Mouse (Mus musculus): ENCODE measurements at regions not wholly inside any gene's neighbourhood (a gene's known extent, or its start where the extent isn't known, plus 50 kb on each side); places are given as distances from the start of the nearest gene placed in this dataset.
A peak's percentile ranks its signal among the peaks of the same experiment; 100 is the strongest.

DNA sequence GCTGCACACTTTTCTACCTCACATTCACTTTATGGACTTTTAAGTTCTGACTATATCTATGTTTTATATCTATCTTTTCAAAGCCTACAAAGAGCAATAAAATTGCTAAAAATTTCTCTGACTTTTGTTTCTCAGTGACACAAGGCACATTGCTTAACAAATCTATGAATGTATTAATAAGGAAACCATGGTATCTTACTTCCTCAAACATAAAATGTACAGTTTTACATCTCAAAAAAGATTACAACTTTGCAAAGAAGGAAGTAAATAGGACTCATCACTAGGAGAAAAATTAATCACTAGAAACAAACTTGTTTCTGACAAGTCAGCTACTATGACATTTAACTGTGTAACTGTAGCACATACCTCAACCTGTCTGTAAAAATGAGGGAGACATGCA is 76.5 kb upstream of the 2210010C04Rik start:
- Histone ChIP-seq H3K4me3 (ENCODE audit: insufficient read depth, low read depth, low read length) (no peak overlapping the region), H3K27ac (ENCODE audit: insufficient read depth, low read depth, low read length) (no peak overlapping the region), H3K36me3 (ENCODE audit: control insufficient read depth, insufficient read depth, low read length) (no peaks in the 10 kb centered on the region), H3K4me1 (ENCODE audit: control insufficient read depth, insufficient read depth, low read length) (no peaks in the 10 kb centered on the region), H3K27me3 (replicated peaks; ENCODE audit: control insufficient read depth, insufficient read depth, low read length) (no peaks in the 10 kb centered on the region)
- no peak for DNase-seq
- TF ChIP-seq POLR2A (IDR thresholded peaks at IDR 0.05; ENCODE audit: low read depth, low read length) = no peak
- TF ChIP-seq CTCF (conservative IDR thresholded peaks at IDR 0.05; ENCODE audit: insufficient read depth, insufficient read length, low read depth, low read length) = no peak

GRCm38 (mm10) chr6:41108897-41109296 is 73.6 kb upstream of the 2210010C04Rik start:
- Histone ChIP-seq H3K27ac (ENCODE audit: insufficient read depth, low read depth, low read length) (no peak overlapping the region), H3K4me1 (ENCODE audit: control insufficient read depth, insufficient read depth, low read length) (no peaks in the 10 kb centered on the region), H3K27me3 (replicated peaks; ENCODE audit: control insufficient read depth, insufficient read depth, low read length) (no peaks in the 10 kb centered on the region), H3K4me3 (ENCODE audit: insufficient read depth, low read depth, low read length) (no peak overlapping the region), H3K36me3 (ENCODE audit: control insufficient read depth, insufficient read depth, low read length) (no peaks in the 10 kb centered on the region)
- TF ChIP-seq POLR2A (IDR thresholded peaks at IDR 0.05; ENCODE audit: low read depth, low read length) (no peak), CTCF (conservative IDR thresholded peaks at IDR 0.05; ENCODE audit: insufficient read depth, insufficient read length, low read depth, low read length) (no peak)
- 70% methylated on average over 1 of the region's 1 CpGs for WGBS
- DNase-seq = no peak

DNA sequence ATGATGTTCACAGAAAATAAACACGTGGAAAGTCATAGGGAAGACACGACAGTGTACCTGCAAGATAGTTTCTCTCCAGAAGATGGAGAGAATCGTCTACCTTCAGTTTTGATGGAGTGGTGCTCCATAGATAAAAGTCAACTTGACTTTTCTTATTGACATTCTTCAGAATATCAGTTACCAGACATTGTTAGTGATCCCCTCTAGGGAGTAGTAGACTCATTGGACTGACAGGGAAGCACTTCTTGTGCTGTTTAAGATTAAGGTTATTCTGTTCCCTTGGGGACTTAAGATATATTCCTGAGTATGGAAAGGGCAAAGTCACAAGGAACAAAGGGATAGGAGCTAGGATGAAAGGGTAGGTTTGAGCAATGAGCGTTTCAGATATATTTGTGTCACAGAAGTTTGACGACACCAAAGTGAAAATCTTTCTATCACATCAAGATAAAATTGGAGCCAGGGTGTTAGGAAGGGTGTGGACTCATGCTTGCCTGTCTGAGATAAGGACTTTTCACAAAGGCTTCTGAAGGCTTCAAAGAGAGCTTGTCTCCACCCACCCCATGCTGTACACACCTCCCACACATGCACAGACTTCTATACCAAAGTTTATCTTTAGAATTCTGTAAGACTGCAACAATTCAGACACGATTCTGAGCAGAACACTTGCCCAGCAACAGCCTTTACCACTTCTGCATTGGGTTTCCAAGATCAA is 68.5 kb upstream of the 2210010C04Rik start:
- DNase-seq = no peak
- Histone ChIP-seq H3K36me3 (ENCODE audit: control insufficient read depth, insufficient read depth, low read length) (no peaks in the 10 kb centered on the region), H3K27me3 (replicated peaks; ENCODE audit: control insufficient read depth, insufficient read depth, low read length) (no peaks in the 10 kb centered on the region), H3K27ac (ENCODE audit: insufficient read depth, low read depth, low read length) (no peak overlapping the region), H3K4me1 (ENCODE audit: control insufficient read depth, insufficient read depth, low read length) (no peaks in the 10 kb centered on the region), H3K4me3 (ENCODE audit: insufficient read depth, low read depth, low read length) (no peak overlapping the region)
- 75% methylated on average over 6 of the region's 6 CpGs for WGBS
- no peak for TF ChIP-seq POLR2A (IDR thresholded peaks at IDR 0.05; ENCODE audit: low read depth, low read length)
- no peak for TF ChIP-seq CTCF (conservative IDR thresholded peaks at IDR 0.05; ENCODE audit: insufficient read depth, insufficient read length, low read depth, low read length)

GRCm38 (mm10) chr6:41101997-41102396 is 66.7 kb upstream of the 2210010C04Rik start:
- no peaks in the 10 kb centered on the region for H3K36me3 ChIP-seq (ENCODE audit: control insufficient read depth, insufficient read depth, low read length)
- no peak overlapping the region for H3K27ac ChIP-seq (ENCODE audit: insufficient read depth, low read depth, low read length)
- DNase-seq = no peak
- TF ChIP-seq POLR2A (IDR thresholded peaks at IDR 0.05; ENCODE audit: low read depth, low read length) (no peak), CTCF (conservative IDR thresholded peaks at IDR 0.05; ENCODE audit: insufficient read depth, insufficient read length, low read depth, low read length) (no peak)
- no peaks in the 10 kb centered on the region for H3K4me1 ChIP-seq (ENCODE audit: control insufficient read depth, insufficient read depth, low read length)
- no peak overlapping the region for H3K4me3 ChIP-seq (ENCODE audit: insufficient read depth, low read depth, low read length)
- no peaks in the 10 kb centered on the region for H3K27me3 ChIP-seq (replicated peaks; ENCODE audit: control insufficient read depth, insufficient read depth, low read length)
- WGBS = 73% methylated on average over 2 of the region's 2 CpGs

- 78% methylated on average over 2 of the region's 2 CpGs for WGBS
- H3K4me1 ChIP-seq (ENCODE audit: control insufficient read depth, insufficient read depth, low read length) = no peaks in the 10 kb centered on the region
- no peak overlapping the region for H3K27ac ChIP-seq (ENCODE audit: insufficient read depth, low read depth, low read length)
- no peak overlapping the region for H3K4me3 ChIP-seq (ENCODE audit: insufficient read depth, low read depth, low read length)
- no peaks in the 10 kb centered on the region for H3K36me3 ChIP-seq (ENCODE audit: control insufficient read depth, insufficient read depth, low read length)
- no peak for DNase-seq
- no peaks in the 10 kb centered on the region for H3K27me3 ChIP-seq (replicated peaks; ENCODE audit: control insufficient read depth, insufficient read depth, low read length)
- no peak for TF ChIP-seq CTCF (conservative IDR thresholded peaks at IDR 0.05; ENCODE audit: insufficient read depth, insufficient read length, low read depth, low read length)
- no peak for TF ChIP-seq POLR2A (IDR thresholded peaks at IDR 0.05; ENCODE audit: low read depth, low read length)
Observed at GRCm38 (mm10) chr6:41100258-41100657, 64.9 kb upstream of the 2210010C04Rik start.

- Histone ChIP-seq H3K4me3 (ENCODE audit: insufficient read depth, low read depth, low read length) (no peak overlapping the region), H3K4me1 (ENCODE audit: control insufficient read depth, insufficient read depth, low read length) (no peaks in the 10 kb centered on the region), H3K27ac (ENCODE audit: insufficient read depth, low read depth, low read length) (no peak overlapping the region), H3K36me3 (ENCODE audit: control insufficient read depth, insufficient read depth, low read length) (no peaks in the 10 kb centered on the region), H3K27me3 (replicated peaks; ENCODE audit: control insufficient read depth, insufficient read depth, low read length) (no peaks in the 10 kb centered on the region; the same call in 1 of the 2 replicates)
- DNase-seq = peak; percentile 6
- 42% methylated on average over 4 of the region's 4 CpGs for WGBS
- no peak for TF ChIP-seq POLR2A (IDR thresholded peaks at IDR 0.05; ENCODE audit: low read depth, low read length)
- TF ChIP-seq CTCF (conservative IDR thresholded peaks at IDR 0.05; ENCODE audit: insufficient read depth, insufficient read length, low read depth, low read length) = peak; percentile 44
Observed at GRCm38 (mm10) chr6:41091177-41091829, 56.0 kb upstream of the 2210010C04Rik start.
